Mouse (Mus musculus): ENCODE data around the gene Mrps23. TPM values are rescaled to one million over a fixed set of nuclear protein-coding genes. Genes with fewer than 3 reads are reported as not detected.

The Mrps23 gene
- polyA plus RNA-seq, 1 experiment from 2014 or later: 57.9 TPM

DNA sequence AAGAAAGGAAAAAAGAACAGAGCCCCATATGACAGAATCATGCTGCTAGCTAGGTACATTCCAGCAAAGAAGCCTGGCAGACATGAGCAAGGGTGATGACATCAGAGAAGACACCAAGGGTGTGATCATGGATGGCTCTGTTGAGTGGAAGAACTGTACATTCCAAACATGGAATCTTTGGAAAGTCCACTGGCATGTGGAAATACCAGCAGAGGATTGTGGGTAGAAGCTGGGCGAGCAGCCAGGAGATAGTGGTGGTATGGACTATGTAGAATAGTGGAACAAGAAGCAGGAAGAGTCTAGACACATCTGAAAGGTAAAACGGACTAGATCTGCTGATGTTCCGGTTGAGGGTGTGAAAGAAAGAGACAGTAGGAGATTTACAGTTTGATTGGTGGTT, 46.4 kb downstream of the Mrps23 start:
- peaks cover 40% of the 10 kb centered on the region for H3K4me1 ChIP-seq
- H3K9me3 ChIP-seq (replicated peaks): no peaks in the 10 kb centered on the region
- H3K4me3 ChIP-seq: no peak overlapping the region
- H3K27ac ChIP-seq: no peak overlapping the region
- peaks cover 10% of the 10 kb centered on the region; the same call in 1 of the 2 replicates for H3K27me3 ChIP-seq (ENCODE audit: low read depth, poor library complexity, severe bottlenecking)
- DNase-seq (ENCODE audit: low spot score): no peak
- 89% methylated on average over 3 of the region's 3 CpGs for WGBS
- H3K36me3 ChIP-seq: no peaks in the 10 kb centered on the region

DNA sequence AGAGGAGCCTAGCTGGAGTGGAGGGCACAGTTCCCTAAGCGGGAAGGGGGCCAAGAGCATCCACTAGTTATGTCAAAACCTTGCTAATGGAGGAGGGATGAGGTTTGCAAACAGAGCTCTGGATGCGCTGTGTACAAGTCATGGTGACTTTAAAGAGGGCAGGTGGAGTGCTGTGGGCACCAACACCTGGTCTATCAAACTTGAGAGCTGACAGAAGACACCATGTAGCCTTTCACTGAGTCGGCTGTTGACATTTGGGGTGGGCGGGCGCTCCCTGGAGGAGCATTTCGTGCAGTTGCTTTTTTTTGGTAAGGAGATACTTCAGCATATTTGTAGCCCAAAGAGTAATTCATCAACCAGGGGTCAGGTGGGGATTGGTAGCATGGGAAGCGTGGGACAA, 47.1 kb downstream of the Mrps23 start:
- no peaks in the 10 kb centered on the region for H3K36me3 ChIP-seq
- no peak overlapping the region for H3K4me3 ChIP-seq
- peaks cover 13% of the 10 kb centered on the region; the same call in 1 of the 2 replicates for H3K27me3 ChIP-seq (ENCODE audit: low read depth, poor library complexity, severe bottlenecking)
- WGBS: 83% methylated on average over 7 of the region's 7 CpGs
- peaks cover 40% of the 10 kb centered on the region for H3K4me1 ChIP-seq
- no peak overlapping the region for H3K27ac ChIP-seq
- no peaks in the 10 kb centered on the region for H3K9me3 ChIP-seq (replicated peaks)
- DNase-seq (ENCODE audit: low spot score): no peak

DNA sequence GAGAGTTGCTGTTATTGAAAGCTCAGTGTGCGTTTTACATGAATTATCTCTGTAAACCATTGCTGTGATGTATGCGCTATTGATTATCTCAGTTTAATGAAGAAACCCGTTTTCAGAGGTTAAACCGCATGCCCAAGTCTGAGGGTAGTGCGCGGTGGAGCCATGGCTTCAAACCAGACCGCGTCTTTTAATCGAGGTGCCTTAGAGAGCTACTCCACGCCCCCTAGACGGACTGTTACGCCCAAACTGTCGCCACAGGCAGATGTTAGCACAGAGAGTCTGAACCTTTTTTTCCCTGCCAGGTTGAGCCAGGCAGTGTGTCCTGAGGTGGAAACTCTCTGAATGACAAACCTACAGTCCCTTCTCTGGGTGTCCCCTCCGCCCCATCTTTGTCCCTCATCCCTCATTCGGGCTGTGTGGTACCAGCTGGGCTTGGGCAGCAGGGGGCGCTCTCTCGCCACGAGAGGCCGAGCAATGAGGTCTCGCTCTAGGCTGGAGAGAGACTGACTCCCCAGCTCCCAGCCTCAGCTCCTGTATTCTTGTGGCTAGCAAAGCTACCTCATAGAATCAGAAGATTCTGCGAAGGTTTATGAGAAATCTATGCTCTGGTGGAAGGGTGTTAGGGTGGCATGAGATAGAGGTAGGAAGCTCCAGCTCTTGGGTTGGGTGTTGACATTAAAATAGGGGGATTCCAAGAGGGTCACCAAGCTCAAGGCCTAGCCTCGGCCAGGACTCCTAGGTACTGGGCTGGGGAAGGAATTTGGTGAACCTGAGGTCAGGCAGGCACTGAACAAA, 48.0 kb downstream of the Mrps23 start:
- peaks cover 13% of the 10 kb centered on the region; the same call in 1 of the 2 replicates for H3K27me3 ChIP-seq (ENCODE audit: low read depth, poor library complexity, severe bottlenecking)
- H3K4me1 ChIP-seq: peaks cover 40% of the 10 kb centered on the region
- peak; percentile 95 for DNase-seq (ENCODE audit: low spot score)
- H3K9me3 ChIP-seq (replicated peaks): no peaks in the 10 kb centered on the region
- no peaks in the 10 kb centered on the region for H3K36me3 ChIP-seq
- H3K27ac ChIP-seq: peak overlapping the region; percentile 72
- WGBS: 17% methylated on average over 22 of the region's 22 CpGs
- peak overlapping the region; percentile 26; the same call in 1 of the 2 replicates for H3K4me3 ChIP-seq

- WGBS: 17% methylated on average over 18 of the region's 18 CpGs
- peak overlapping the region; percentile 13; the same call in 1 of the 2 replicates for H3K4me3 ChIP-seq
- H3K4me1 ChIP-seq: peaks cover 40% of the 10 kb centered on the region
- peaks cover 13% of the 10 kb centered on the region; the same call in 1 of the 2 replicates for H3K27me3 ChIP-seq (ENCODE audit: low read depth, poor library complexity, severe bottlenecking)
- DNase-seq (ENCODE audit: low spot score): no peak
- H3K36me3 ChIP-seq: no peaks in the 10 kb centered on the region
- H3K9me3 ChIP-seq (replicated peaks): no peaks in the 10 kb centered on the region
- H3K27ac ChIP-seq: peak overlapping the region; percentile 72
Measured at GRCm38 (mm10) chr11:88252767-88253513, 48.8 kb downstream of the Mrps23 start.

GRCm38 (mm10) chr11:88253514-88254167, 49.5 kb downstream of the Mrps23 start:
- Histone ChIP-seq H3K27ac (peak overlapping the region; percentile 72), H3K27me3 (ENCODE audit: low read depth, poor library complexity, severe bottlenecking) (peaks cover 13% of the 10 kb centered on the region; the same call in 1 of the 2 replicates), H3K36me3 (no peaks in the 10 kb centered on the region), H3K9me3 (replicated peaks) (no peaks in the 10 kb centered on the region), H3K4me3 (no peak overlapping the region), H3K4me1 (peaks cover 34% of the 10 kb centered on the region)
- WGBS: 51% methylated on average over 7 of the region's 7 CpGs
- no peak for DNase-seq (ENCODE audit: low spot score)

DNA sequence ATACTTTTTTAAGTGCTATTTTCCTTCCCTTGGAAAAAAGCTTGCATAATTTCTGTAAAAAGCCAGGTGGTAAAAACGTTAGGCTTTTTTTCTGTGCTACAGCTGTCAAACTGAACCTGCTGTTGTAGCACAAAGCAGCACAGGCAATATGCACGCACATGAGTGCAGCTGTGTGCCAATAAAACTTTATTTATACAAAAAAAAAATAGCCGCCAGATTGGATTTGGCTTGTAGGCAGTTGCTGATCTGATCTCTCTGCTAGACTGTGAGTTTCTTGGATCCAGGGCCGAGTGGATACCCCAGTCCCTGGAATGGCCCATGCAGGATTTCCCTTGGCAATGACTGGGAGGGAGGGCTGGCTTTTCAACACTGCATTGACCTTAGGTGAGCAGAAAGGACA, 53.5 kb downstream of the Mrps23 start:
- Histone ChIP-seq H3K4me1 (peaks cover 27% of the 10 kb centered on the region), H3K4me3 (no peak overlapping the region), H3K27me3 (ENCODE audit: low read depth, poor library complexity, severe bottlenecking) (peaks cover 9% of the 10 kb centered on the region; the same call in 1 of the 2 replicates), H3K27ac (no peak overlapping the region), H3K36me3 (no peaks in the 10 kb centered on the region), H3K9me3 (replicated peaks) (no peaks in the 10 kb centered on the region)
- no peak for DNase-seq (ENCODE audit: low spot score)
- 89% methylated on average over 4 of the region's 4 CpGs for WGBS

GRCm38 (mm10) chr11:88258212-88258611, 54.0 kb downstream of the Mrps23 start:
- WGBS: 81% methylated on average over 4 of the region's 4 CpGs
- DNase-seq (ENCODE audit: low spot score): no peak
- Histone ChIP-seq H3K27me3 (ENCODE audit: low read depth, poor library complexity, severe bottlenecking) (peaks cover 9% of the 10 kb centered on the region; the same call in 1 of the 2 replicates), H3K4me3 (no peak overlapping the region), H3K27ac (no peak overlapping the region), H3K4me1 (peaks cover 22% of the 10 kb centered on the region), H3K9me3 (replicated peaks) (no peaks in the 10 kb centered on the region), H3K36me3 (no peaks in the 10 kb centered on the region)

GRCm38 (mm10) chr11:88260463-88260862, 56.3 kb downstream of the Mrps23 start:
- Histone ChIP-seq H3K9me3 (replicated peaks) (no peaks in the 10 kb centered on the region), H3K4me3 (no peak overlapping the region), H3K4me1 (peaks cover 12% of the 10 kb centered on the region; the same call in 1 of the 2 replicates), H3K27ac (no peak overlapping the region), H3K27me3 (ENCODE audit: low read depth, poor library complexity, severe bottlenecking) (peaks cover 9% of the 10 kb centered on the region; the same call in 1 of the 2 replicates), H3K36me3 (no peaks in the 10 kb centered on the region)
- 48% methylated on average over 7 of the region's 7 CpGs for WGBS
- DNase-seq (ENCODE audit: low spot score): no peak

Other genes starting within 250 kb of the Mrps23 start
- 22.9 and 25.0 TPM in 2 replicates for gene Dynll2, start 216.9 kb upstream of the Mrps23 start, polyA plus RNA-seq (2016; fragmentation: Nextera tagmentation; extraction: Ambion mirVana)
- gene Srsf1, start 157.0 kb upstream of the Mrps23 start, polyA plus RNA-seq (2016; fragmentation: Nextera tagmentation; extraction: Ambion mirVana): 365 and 415 TPM in 2 replicates
- 54.6 and 59.2 TPM in 2 replicates for gene Vezf1, start 136.1 kb upstream of the Mrps23 start, polyA plus RNA-seq (2016; fragmentation: Nextera tagmentation; extraction: Ambion mirVana)
- 15.0 and 22.6 TPM in 2 replicates for gene Cuedc1, start 106.3 kb upstream of the Mrps23 start, polyA plus RNA-seq (2016; fragmentation: Nextera tagmentation; extraction: Ambion mirVana)
- gene Ccdc182, start 89.7 kb downstream of the Mrps23 start, polyA plus RNA-seq (2016; fragmentation: Nextera tagmentation; extraction: Ambion mirVana): not detected in 2 replicates